Mouse (Mus musculus) small intestine, adult 2 months (tissue): ENCODE measurements around the gene Dnah14. TPM values are rescaled to one million over a fixed set of nuclear protein-coding genes. Genes with fewer than 3 reads are reported as not detected.

Experiments
- H3K27ac ChIP-seq: fragments of 200-500 bp; 2 replicates; pipeline ENCODE4 v1.5.1; 2012; ENCODE audit warnings: low read depth, low read length, control low read depth, inconsistent platforms; ENCODE audit not compliant: insufficient read depth
- H3K27me3 ChIP-seq: fragments of 200-500 bp; 2 replicates; pipeline ENCODE4 v1.6.1; 2012; ENCODE audit warnings: mild to moderate bottlenecking, moderate library complexity, low read length, inconsistent platforms; ENCODE audit not compliant: control insufficient read depth, insufficient read depth
- H3K36me3 ChIP-seq: fragments of 200-500 bp; 2 replicates; pipeline ENCODE4 v1.6.1; 2012; ENCODE audit warnings: mild to moderate bottlenecking, low read length, control low read depth, inconsistent platforms; ENCODE audit not compliant: control insufficient read depth, insufficient read depth
- H3K4me1 ChIP-seq: fragments of 200-500 bp; 2 replicates; pipeline ENCODE4 v1.6.1; 2012; ENCODE audit warnings: low read length, inconsistent platforms, mixed read lengths; ENCODE audit not compliant: control insufficient read depth, insufficient read depth, insufficient read length
- H3K4me3 ChIP-seq: fragments of 200-500 bp; 2 replicates; pipeline ENCODE4 v1.5.1; 2012; ENCODE audit warnings: low read depth, mild to moderate bottlenecking, control low read depth, inconsistent platforms, low read length, moderate library complexity
- CTCF ChIP-seq: fragments of 200-500 bp; IDR thresholded peaks from 2 replicates; pipeline ENCODE4 v1.5.1; 2012; ENCODE audit warnings: low read depth, mild to moderate bottlenecking, control low read depth, inconsistent platforms, low read length, moderate library complexity, mixed read lengths; ENCODE audit not compliant: insufficient replicate concordance, insufficient read length; ENCODE audit errors: extremely low read depth
- POLR2A ChIP-seq: fragments of 200-500 bp; IDR thresholded peaks from 2 replicates; pipeline ENCODE4 v1.6.1; 2012; ENCODE audit warnings: low read depth, mild to moderate bottlenecking, control low read depth, inconsistent platforms, low read length, moderate library complexity
- WGBS: fragments of 180-500 bp; shearing (Covaris S2); methylation state at CpG from one replicate; pipeline ENCODE4 v1.1.7; 2018; 5-methylcytosine and 5-hydroxymethylcytosine counted together
- polyA plus RNA-seq: library from polyadenylated mRNA; depleted of rRNA; stranded (reverse); fragments of >200 nt; gene quantifications from 2 replicates; pipeline ENCODE4 v1.2.3, GENCODE M21; 2012

Dnah14 gene
- polyA plus RNA-seq, 1 experiment = not detected

DNA sequence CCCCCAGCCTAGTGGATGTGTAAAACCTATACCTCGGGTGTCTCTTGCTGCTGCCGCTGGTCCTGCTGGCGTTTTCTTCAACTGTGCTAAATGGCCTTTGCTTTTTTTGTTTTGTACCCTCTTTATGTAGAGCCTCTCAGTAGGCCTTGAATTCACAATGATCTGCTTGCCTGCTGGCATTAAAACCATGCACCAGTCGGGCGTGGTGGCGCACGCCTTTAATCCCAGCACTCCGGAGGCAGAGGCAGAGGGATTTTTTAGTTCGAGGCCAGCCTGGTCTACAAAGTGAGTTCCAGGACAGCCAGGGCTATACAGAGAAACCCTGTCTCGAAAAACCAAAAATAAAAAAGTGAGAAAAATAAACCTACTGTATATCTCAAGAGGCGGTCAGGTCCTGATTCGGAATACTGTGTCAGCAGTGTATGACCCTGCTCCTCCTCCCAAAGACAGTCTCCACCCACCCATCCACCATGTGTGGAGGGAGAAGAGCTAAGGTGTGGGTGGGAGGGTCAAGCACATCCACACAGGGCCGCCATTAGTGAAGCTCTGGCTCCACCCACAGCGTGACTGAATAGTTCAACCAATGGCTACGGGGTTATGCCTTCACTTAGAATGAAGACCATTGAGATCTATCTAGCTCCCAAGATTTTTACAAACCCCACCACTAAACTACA lies 268.7 kb downstream of the Dnah14 start:
- Histone ChIP-seq H3K27ac (no peak overlapping the region), H3K4me3 (no peak overlapping the region), H3K4me1 (peaks cover 6% of the 10 kb centered on the region; the same call in 1 of the 2 replicates), H3K27me3 (no peaks in the 10 kb centered on the region), H3K36me3 (no peaks in the 10 kb centered on the region)
- no peak for TF ChIP-seq CTCF
- no peak for TF ChIP-seq POLR2A
- WGBS = 91% methylated on average over 15 of the region's 15 CpGs

DNA sequence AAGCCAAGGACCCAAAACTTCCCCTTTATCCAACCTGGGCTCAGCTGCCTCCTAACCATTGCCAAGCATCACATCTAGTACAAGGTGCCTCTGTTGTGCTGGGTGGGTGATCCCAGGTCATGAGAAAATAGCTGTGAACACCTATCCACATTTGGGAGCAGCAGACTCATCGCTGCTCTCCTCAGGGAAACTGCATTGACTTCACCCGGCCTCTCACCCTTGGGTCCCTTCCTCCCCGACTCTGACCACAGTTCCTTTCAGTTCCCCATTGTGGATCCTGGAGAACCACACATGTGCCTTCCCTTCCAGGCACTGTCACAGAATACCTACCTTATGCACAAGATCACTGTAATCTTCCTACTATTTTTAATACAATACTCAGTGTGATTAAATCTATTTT lies 269.4 kb downstream of the Dnah14 start:
- Histone ChIP-seq H3K27me3 (no peaks in the 10 kb centered on the region), H3K4me1 (peaks cover 3% of the 10 kb centered on the region; the same call in 1 of the 2 replicates), H3K36me3 (no peaks in the 10 kb centered on the region), H3K4me3 (no peak overlapping the region), H3K27ac (no peak overlapping the region)
- TF ChIP-seq CTCF (no peak), POLR2A (no peak)
- 83% methylated on average over 3 of the region's 3 CpGs for WGBS

DNA sequence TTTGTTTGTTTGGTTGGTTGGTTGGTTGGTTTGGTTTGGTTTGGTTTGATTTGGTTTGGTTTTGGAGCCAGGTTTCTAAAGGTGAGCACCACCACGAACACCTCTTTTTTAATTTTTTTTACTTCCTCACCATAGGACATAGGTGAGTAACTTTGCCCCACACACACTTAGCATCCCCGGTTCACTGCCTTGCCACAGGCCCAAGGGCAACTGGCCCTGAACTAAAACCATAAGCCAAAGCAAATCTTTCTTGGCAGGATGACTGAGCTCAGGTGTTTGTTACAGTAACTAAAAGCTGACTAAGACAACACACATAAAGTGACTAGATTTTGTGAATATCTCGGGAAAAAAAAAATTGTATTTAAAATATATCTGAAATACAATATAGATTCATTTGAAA lies 271.0 kb downstream of the Dnah14 start:
- Histone ChIP-seq H3K4me1 (peaks cover 6% of the 10 kb centered on the region; the same call in 1 of the 2 replicates), H3K27me3 (no peaks in the 10 kb centered on the region), H3K27ac (no peak overlapping the region), H3K36me3 (no peaks in the 10 kb centered on the region), H3K4me3 (no peak overlapping the region)
- WGBS = 89% methylated on average over 3 of the region's 3 CpGs
- TF ChIP-seq POLR2A (no peak), CTCF (no peak)

DNA sequence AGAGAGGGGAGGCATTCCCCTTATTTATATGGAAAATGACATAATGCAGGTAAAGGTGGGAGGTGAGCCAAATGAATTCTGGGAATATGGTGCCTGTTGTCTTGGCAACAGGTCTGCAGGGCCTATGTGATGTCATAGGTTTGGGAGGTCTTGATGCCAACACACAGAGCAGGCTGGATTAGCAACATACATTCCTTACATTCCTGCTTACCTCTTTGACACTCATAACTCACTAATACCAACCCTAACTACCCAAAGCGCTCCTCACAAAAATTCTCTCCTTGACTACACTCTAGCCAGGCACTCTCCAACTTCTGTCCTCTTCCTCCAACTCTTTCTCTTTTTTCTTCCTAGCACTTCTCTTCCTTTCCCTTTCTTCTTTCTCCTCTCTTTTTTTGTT lies 271.9 kb downstream of the Dnah14 start:
- TF ChIP-seq POLR2A = no peak
- no peak for TF ChIP-seq CTCF
- Histone ChIP-seq H3K27me3 (no peaks in the 10 kb centered on the region), H3K4me1 (peaks cover 5% of the 10 kb centered on the region), H3K27ac (no peak overlapping the region), H3K4me3 (no peak overlapping the region), H3K36me3 (no peaks in the 10 kb centered on the region)
- WGBS = 97% methylated on average over 1 of the region's 1 CpGs

DNA sequence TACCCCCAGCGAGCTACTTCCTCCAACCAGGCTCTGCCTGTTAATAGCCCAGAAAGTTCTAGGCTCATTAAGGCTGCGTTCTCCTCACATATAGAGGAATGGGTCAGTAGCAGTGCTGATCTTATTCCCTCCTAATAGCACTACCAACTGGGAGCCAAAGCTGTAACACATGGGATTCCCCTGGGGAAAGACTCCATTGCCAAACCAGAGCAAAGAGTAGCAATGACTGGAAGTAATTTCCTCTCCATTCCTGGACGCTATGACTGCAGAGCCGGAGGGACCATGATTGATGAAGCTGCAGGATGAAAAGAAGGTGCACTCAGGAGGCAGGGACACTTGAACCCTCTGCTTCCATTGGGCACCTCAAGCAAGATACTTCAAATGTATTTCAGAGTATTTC lies 274.1 kb downstream of the Dnah14 start:
- 86% methylated on average over 4 of the region's 4 CpGs for WGBS
- Histone ChIP-seq H3K36me3 (no peaks in the 10 kb centered on the region), H3K27ac (no peak overlapping the region), H3K27me3 (no peaks in the 10 kb centered on the region), H3K4me3 (no peak overlapping the region), H3K4me1 (peaks cover 10% of the 10 kb centered on the region)
- TF ChIP-seq POLR2A (no peak), CTCF (no peak)

DNA sequence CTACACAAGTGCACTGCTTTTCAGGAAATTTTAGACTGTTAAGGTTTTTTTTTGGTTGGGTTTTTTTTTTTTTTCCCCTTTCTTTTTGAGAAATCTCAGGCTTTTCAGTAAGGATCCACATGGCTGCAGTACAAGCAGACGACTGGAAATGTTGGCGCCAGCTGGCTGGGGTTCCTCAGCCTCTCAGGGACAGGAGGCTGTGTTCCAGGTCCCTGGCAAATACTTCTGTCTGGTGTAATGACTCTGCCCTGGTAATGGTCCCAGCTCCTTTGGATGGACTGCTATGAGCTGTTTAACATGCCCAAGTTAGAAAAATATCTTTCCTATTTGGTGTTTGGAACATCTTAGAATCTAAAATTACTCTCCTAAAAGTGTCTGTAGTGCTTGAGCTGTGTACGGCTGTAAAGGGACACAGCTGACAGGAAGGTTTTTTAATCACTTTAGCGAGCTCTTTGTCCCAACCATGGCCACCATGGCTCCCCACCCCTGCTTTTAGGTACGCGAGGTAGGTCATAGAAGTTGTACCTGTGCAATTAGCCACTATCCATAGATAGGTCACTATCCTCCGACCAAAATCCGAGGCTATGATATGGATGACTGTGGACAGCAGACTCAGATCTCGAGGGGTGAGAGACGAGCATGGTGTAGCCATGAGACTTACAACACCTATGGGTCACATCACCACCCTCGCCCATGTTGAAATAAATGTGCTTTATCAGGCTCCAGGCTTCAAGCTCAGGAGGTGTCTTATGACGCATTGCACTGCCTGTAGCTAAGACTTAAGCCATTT lies 275.4 kb downstream of the Dnah14 start:
- no peaks in the 10 kb centered on the region for H3K27me3 ChIP-seq
- TF ChIP-seq CTCF (no peak), POLR2A (no peak)
- H3K4me1 ChIP-seq = peaks cover 10% of the 10 kb centered on the region
- WGBS = 78% methylated on average over 12 of the region's 12 CpGs
- H3K36me3 ChIP-seq = no peaks in the 10 kb centered on the region
- H3K4me3 ChIP-seq = no peak overlapping the region
- H3K27ac ChIP-seq = peak overlapping the region; percentile 94

DNA sequence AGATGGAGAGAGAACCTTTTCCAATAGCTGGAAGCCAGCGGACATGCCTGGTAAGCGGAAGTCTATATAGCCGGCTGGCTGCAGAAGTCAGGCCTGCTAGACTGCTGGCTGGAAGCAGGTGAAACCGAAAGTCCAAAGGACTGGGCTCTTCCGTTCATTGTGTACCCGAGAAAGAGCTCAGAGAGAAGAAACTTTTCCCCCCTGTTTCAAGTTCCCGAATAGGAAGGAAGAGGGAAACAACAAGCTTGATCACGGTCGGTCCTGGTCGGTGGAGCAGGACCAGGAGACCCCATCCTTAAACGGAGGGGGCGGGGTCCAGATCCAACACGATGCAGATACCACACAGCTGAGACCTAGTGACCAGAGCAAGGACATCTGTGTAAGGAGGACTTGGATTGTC lies 276.1 kb downstream of the Dnah14 start:
- Histone ChIP-seq H3K27ac (peak overlapping the region; percentile 94), H3K36me3 (no peaks in the 10 kb centered on the region), H3K4me1 (peaks cover 10% of the 10 kb centered on the region), H3K27me3 (no peaks in the 10 kb centered on the region), H3K4me3 (peak overlapping the region; percentile 71)
- WGBS = 7% methylated on average over 13 of the region's 13 CpGs
- no peak; the same call in 1 of the 2 replicates for TF ChIP-seq POLR2A
- no peak for TF ChIP-seq CTCF
